Mouse (Mus musculus) heart, adult 2 months (tissue): Measurements from ENCODE around the gene Rph3a.

Experiments
- CTCF ChIP-seq: fragments of 200-600 bp; IDR thresholded peaks from 2 replicates; pipeline ENCODE4 v1.8.1; 2022; ENCODE audit warnings: antibody characterized with exemption, mild to moderate bottlenecking, moderate library complexity
- POLR2A ChIP-seq: fragments of 200-500 bp; IDR thresholded peaks from 2 replicates; pipeline ENCODE4 v1.6.1; 2011; ENCODE audit warnings: mild to moderate bottlenecking, low read depth, low read length, control low read depth; ENCODE audit not compliant: insufficient read depth

DNA sequence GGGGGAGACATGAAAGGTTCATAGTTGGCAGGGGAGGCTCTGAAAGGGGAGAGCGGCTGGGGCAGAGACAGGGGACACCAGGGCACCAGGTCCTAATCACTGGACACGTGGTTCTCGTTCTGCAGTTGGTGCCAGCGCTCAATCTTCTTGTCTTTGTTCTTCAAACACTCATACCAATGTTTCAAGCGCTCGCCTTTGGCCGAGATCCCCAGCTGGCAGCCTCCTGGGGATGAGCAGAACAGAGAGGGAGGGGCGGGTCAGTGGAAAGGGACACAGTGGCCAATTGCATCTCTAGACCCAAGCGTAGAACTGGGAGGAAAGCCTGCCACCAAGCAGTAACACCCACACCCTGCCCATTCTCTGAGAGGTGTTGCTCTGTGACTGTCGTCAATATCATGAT, 67.8 kb downstream of the Rph3a start:
- TF ChIP-seq POLR2A = no peak
- TF ChIP-seq CTCF = no peak
